Mouse (Mus musculus) CH12F3 (cell line): Measurements from ENCODE around the gene Defb39.

Experiments used
- in situ Hi-C: fragments of 300-500 bp; cut with MboI; formaldehyde crosslinking; loops from 2 replicates; pipeline ENCODE4 v1.14.3; 2020; ENCODE audit warnings: low sequenced_read_pairs

The Defb39 gene

GRCm38 (mm10) chr8:19064710-19065109 lies at the start of gene Defb39:
Defb39 (minus strand) TSS chr8:19064810.
- in situ Hi-C loops: no loop called here

DNA sequence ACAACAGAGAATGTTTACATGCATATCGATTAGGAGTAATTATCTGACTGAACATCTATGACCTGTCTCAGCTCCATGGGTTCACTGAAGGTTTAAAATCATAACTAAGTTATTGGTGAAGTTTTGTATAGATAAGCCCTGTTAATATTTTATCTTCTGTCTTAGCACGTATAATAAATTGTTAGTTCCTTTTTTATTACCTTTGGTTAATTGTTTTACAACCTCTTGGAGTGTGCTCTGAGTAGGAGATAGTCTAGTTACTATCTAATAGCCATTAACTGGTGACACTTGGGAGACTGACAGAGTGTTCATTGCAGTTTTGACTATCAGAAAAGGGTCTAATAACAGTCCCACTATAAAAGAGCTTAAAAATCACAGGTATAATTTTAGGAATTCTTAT lies 1.4 kb upstream of the Defb39 start:
- in situ Hi-C loops: no loop called here

GRCm38 (mm10) chr8:19062891-19063290 lies 1.7 kb downstream of the Defb39 start:
- in situ Hi-C loops: no loop called here

DNA sequence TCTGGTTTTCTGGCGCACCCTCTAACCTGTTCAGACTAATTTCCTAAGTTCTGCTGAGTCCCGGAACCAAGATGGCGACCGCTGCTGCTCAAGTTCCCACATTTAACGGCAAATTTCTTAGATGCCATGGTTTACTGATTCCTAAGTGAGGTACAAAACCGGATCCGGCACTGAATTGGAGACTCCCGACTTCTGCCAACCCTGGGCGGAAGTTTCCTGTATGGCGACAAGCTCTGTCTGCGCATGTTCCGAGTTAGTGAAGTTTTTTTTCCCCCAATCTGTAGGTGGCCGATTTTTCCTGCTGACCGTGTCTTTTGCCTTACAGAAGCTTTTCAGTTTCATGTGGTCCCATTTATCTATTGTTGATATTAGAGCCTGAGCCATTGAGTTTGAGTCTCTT lies 19.4 kb downstream of the Defb39 start:
- in situ Hi-C loops: no loop called here

DNA sequence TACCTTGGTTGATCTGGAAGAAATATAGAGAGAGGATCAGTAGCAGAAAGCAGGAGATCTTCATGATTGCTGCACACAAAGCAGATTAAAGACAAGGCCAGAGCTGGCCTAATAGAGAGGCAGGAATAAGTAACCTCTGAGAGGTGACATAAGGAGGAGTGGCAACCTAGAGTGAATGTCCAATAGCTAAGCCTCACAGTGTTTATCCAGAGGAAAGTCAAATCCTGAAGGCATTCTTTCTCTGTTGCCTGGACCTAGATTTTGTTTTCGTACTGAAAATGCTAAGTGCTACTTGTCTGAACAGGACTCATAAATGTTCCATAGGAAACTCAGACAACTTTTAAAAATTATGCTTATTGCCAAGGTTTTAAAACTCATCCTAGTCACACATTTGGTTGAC lies 38.1 kb downstream of the Defb39 start, which contains the start of gene Defb38:
TSS of gene Defb38 (minus strand) at position 101 of the 400 bp plus-strand sequence.
- in situ Hi-C loops: no loop called here
